ENCODE assay signal across 8 mouse cellular contexts in genomic region chr10:67317931-67318460, GRCm38 (mm10). TPM values are rescaled to one million over a fixed set of nuclear protein-coding genes. Genes with fewer than 3 reads are reported as not detected.
DNase-seq lines count a peak whose midpoint lies in the region; ATAC-seq lines count a peak whose summit lies in the region.

No protein-coding gene starts in this region.

- DNase-seq in ovary, postnatal 36 days (ENCODE audit: low spot score): peak; percentile 45
- DNase-seq in ovary, adult 18-20 months (ENCODE audit: low spot score): no peak
- peak; percentile 62 for DNase-seq in hindbrain, embryonic 11.5 days (ENCODE audit: low spot score)
- no peak for DNase-seq in spleen, postnatal 4 days (ENCODE audit: low spot score in 2 of 2)
- DNase-seq in MN1 (ENCODE audit: low spot score): no peak

- WGBS in embryonic facial prominence, embryonic 15.5 days: 1% methylated on average over 20 of the region's 20 CpGs
- 1% methylated on average over 20 of the region's 20 CpGs for WGBS in hindbrain, embryonic 11.5 days
- WGBS in limb, embryonic 15.5 days: 3% methylated on average over 20 of the region's 20 CpGs
- WGBS in midbrain, embryonic 13.5 days: under 1% methylated on average over 20 of the region's 20 CpGs

- H3K9ac ChIP-seq in embryonic facial prominence, embryonic 15.5 days: no peak overlapping the region; the same call in 1 of the 2 replicates
- H3K9ac ChIP-seq in hindbrain, embryonic 11.5 days (ENCODE audit: low read depth, low read length): no peak overlapping the region
- H3K9ac ChIP-seq in limb, embryonic 15.5 days: 0 out of 2 replicates have a peak overlapping the region, but pooled peaks have one; percentile 24
- peak overlapping the region; percentile 39; the same call in 1 of the 2 replicates for H3K9ac ChIP-seq in midbrain, embryonic 13.5 days (replicated peaks)

- H3K27me3 ChIP-seq in embryonic facial prominence, embryonic 15.5 days: peaks cover 9% of the 10 kb centered on the region
- peaks cover 10% of the 10 kb centered on the region for H3K27me3 ChIP-seq in hindbrain, embryonic 11.5 days (ENCODE audit: control insufficient read depth, insufficient read depth, low read length)
- peaks cover 7% of the 10 kb centered on the region; the same call in 1 of the 2 replicates for H3K27me3 ChIP-seq in limb, embryonic 15.5 days
- peaks cover 38% of the 10 kb centered on the region for H3K27me3 ChIP-seq in midbrain, embryonic 13.5 days

- no peaks in the 10 kb centered on the region for H3K36me3 ChIP-seq in embryonic facial prominence, embryonic 15.5 days
- H3K36me3 ChIP-seq in hindbrain, embryonic 11.5 days (ENCODE audit: control insufficient read depth, insufficient read depth, low read length): no peaks in the 10 kb centered on the region
- H3K36me3 ChIP-seq in limb, embryonic 15.5 days: no peaks in the 10 kb centered on the region
- no peaks in the 10 kb centered on the region for H3K36me3 ChIP-seq in midbrain, embryonic 13.5 days

- H3K4me2 ChIP-seq in embryonic facial prominence, embryonic 15.5 days (replicated peaks): peak overlapping the region; percentile 52
- peak overlapping the region; percentile 37 for H3K4me2 ChIP-seq in hindbrain, embryonic 11.5 days (replicated peaks; ENCODE audit: low read depth, low read length)
- H3K4me2 ChIP-seq in limb, embryonic 15.5 days: peak overlapping the region; percentile 55
- peak overlapping the region; percentile 58 for H3K4me2 ChIP-seq in midbrain, embryonic 13.5 days (replicated peaks)

- ATAC-seq in embryonic facial prominence, embryonic 15.5 days (ENCODE audit: insufficient number of reproducible peaks, low FRiP score, low TSS enrichment, low read depth): no peak
- ATAC-seq in hindbrain, embryonic 11.5 days (ENCODE audit: low FRiP score): no peak
- ATAC-seq in limb, embryonic 15.5 days (ENCODE audit: insufficient number of reproducible peaks, low FRiP score, low TSS enrichment, low read depth): no peak
- no peak for ATAC-seq in midbrain, embryonic 13.5 days

- no peak overlapping the region for H3K27ac ChIP-seq in embryonic facial prominence, embryonic 15.5 days (replicated peaks)
- no peak overlapping the region for H3K27ac ChIP-seq in hindbrain, embryonic 11.5 days (ENCODE audit: low read depth, low read length)
- no peak overlapping the region for H3K27ac ChIP-seq in limb, embryonic 15.5 days
- no peak overlapping the region for H3K27ac ChIP-seq in midbrain, embryonic 13.5 days

- peak overlapping the region; percentile 27 for H3K4me3 ChIP-seq in embryonic facial prominence, embryonic 15.5 days (replicated peaks)
- peak overlapping the region; percentile 16; the same call in 1 of the 2 replicates for H3K4me3 ChIP-seq in hindbrain, embryonic 11.5 days (ENCODE audit: low read depth, low read length)
- H3K4me3 ChIP-seq in limb, embryonic 15.5 days: peak overlapping the region; percentile 33
- H3K4me3 ChIP-seq in midbrain, embryonic 13.5 days (replicated peaks): peak overlapping the region; percentile 31

- H3K4me1 ChIP-seq in embryonic facial prominence, embryonic 15.5 days: peaks cover 12% of the 10 kb centered on the region
- H3K4me1 ChIP-seq in hindbrain, embryonic 11.5 days (replicated peaks; ENCODE audit: control insufficient read depth, insufficient read depth, low read length): no peaks in the 10 kb centered on the region
- peaks cover 13% of the 10 kb centered on the region for H3K4me1 ChIP-seq in limb, embryonic 15.5 days
- H3K4me1 ChIP-seq in midbrain, embryonic 13.5 days (replicated peaks): peaks cover 13% of the 10 kb centered on the region

- no peaks in the 10 kb centered on the region for H3K9me3 ChIP-seq in embryonic facial prominence, embryonic 15.5 days (replicated peaks)
- H3K9me3 ChIP-seq in hindbrain, embryonic 11.5 days (ENCODE audit: control insufficient read depth, low read length): no peaks in the 10 kb centered on the region
- H3K9me3 ChIP-seq in limb, embryonic 15.5 days: no peaks in the 10 kb centered on the region
- no peaks in the 10 kb centered on the region for H3K9me3 ChIP-seq in midbrain, embryonic 13.5 days

RNA-seq across cellular contexts. Expression of gene Nrbf2, which starts 32.9 kb away (rescaled TPM):
- polyA plus RNA-seq in embryonic facial prominence, embryonic 15.5 days (2015; fragmentation: Nextera tagmentation; extraction: Ambion mirVana): 36.5 and 39.8 TPM in 2 replicates
- 49.5 and 51.5 TPM in 2 replicates for polyA plus RNA-seq in hindbrain, embryonic 11.5 days (2014; fragmentation: Nextera tagmentation; extraction: Ambion mirVana)
- 37.9 and 40.2 TPM in 2 replicates for polyA plus RNA-seq in limb, embryonic 15.5 days (2015; fragmentation: Nextera tagmentation; extraction: Ambion mirVana)
- 43.0 and 43.3 TPM in 2 replicates for polyA plus RNA-seq in midbrain, embryonic 13.5 days (2015; fragmentation: Nextera tagmentation; extraction: Ambion mirVana)

Comparison
In these comparisons a context has a peak if more than half of its experiments do, and no peak if none do; other contexts are left out.
1. DNase-seq: peak in ovary, postnatal 36 days (single experiment) and hindbrain, embryonic 11.5 days (single experiment); none in ovary, adult 18-20 months (single experiment), spleen, postnatal 4 days (0 of 2) and MN1 (single experiment).
2. H3K9ac ChIP-seq: peak in limb, embryonic 15.5 days (single experiment) and midbrain, embryonic 13.5 days (single experiment); none in embryonic facial prominence, embryonic 15.5 days (single experiment) and hindbrain, embryonic 11.5 days (single experiment).
3. Peak in every context shown above with its lines, with median percentiles within 50 percentile points of each other: H3K4me2 ChIP-seq and H3K4me3 ChIP-seq.